Mouse (Mus musculus): ENCODE measurements around the gene Zyx.

The Zyx gene

GRCm38 (mm10) chr6:42350968-42351775, 1.7 kb downstream of the Zyx start:
- peak in 1 of 2 experiments; percentile 25 for DNase-seq

GRCm38 (mm10) chr6:42351776-42352485, 2.5 kb downstream of the Zyx start:
- no peak for DNase-seq

GRCm38 (mm10) chr6:42352486-42352846, 3.0 kb downstream of the Zyx start:
- no peak for DNase-seq

GRCm38 (mm10) chr6:42353180-42353579, 3.8 kb downstream of the Zyx start:
- DNase-seq, result no peak

- DNase-seq, result peak in 1 of 2 experiments; percentile 14
Observed at GRCm38 (mm10) chr6:42354076-42355019, 4.9 kb downstream of the Zyx start.

- no peak for DNase-seq
Observed at GRCm38 (mm10) chr6:42355366-42355765, 5.9 kb downstream of the Zyx start.

GRCm38 (mm10) chr6:42355794-42356600, 6.6 kb downstream of the Zyx start:
- DNase-seq, result no peak

- no peak for DNase-seq
Observed at GRCm38 (mm10) chr6:42356913-42357312, 7.5 kb downstream of the Zyx start.

- DNase-seq, result no peak
Observed at GRCm38 (mm10) chr6:42357901-42358300, 8.5 kb downstream of the Zyx start.

GRCm38 (mm10) chr6:42358901-42359300, 9.5 kb downstream of the Zyx start:
- no peak for DNase-seq

- DNase-seq, result no peak
Observed at GRCm38 (mm10) chr6:42359364-42360147, 10.1 kb downstream of the Zyx start.

- no peak for DNase-seq
Observed at GRCm38 (mm10) chr6:42360231-42360840, 10.9 kb downstream of the Zyx start.

GRCm38 (mm10) chr6:42361041-42361895, 11.8 kb downstream of the Zyx start:
- DNase-seq, result no peak

- DNase-seq, result no peak
Observed at GRCm38 (mm10) chr6:42362074-42362473, 12.6 kb downstream of the Zyx start.

GRCm38 (mm10) chr6:42362497-42362896, 13.1 kb downstream of the Zyx start:
- no peak for DNase-seq

GRCm38 (mm10) chr6:42362974-42363373, 13.5 kb downstream of the Zyx start:
- no peak for DNase-seq

GRCm38 (mm10) chr6:42364066-42364465, 14.6 kb downstream of the Zyx start:
- DNase-seq, result no peak

GRCm38 (mm10) chr6:42364607-42365006, 15.2 kb downstream of the Zyx start:
- no peak for DNase-seq

- DNase-seq, result no peak
Observed at GRCm38 (mm10) chr6:42365215-42365614, 15.8 kb downstream of the Zyx start.

- DNase-seq, result no peak
Observed at GRCm38 (mm10) chr6:42369870-42370269, 20.4 kb downstream of the Zyx start.

All from thymus, postnatal 36 days (tissue).